Mouse (Mus musculus) G1E-ER4 (cell line): ENCODE data around the gene Zbtb20. TPM values are rescaled to one million over a fixed set of nuclear protein-coding genes. Genes with fewer than 3 reads are reported as not detected.

Experiments
- GATA1 ChIP-seq: IDR thresholded peaks from one replicate; pipeline ENCODE4 v1.8.0; 2012; ENCODE audit warnings: low read length, inconsistent platforms
- polyA plus RNA-seq: library from polyadenylated mRNA; stranded (reverse); fragments of >175 nt; gene quantifications from 2 replicates; pipeline ENCODE4 v1.2.3, GENCODE M21; 2012

The Zbtb20 gene
- polyA plus RNA-seq, 1 experiment, result 0.58 TPM

DNA sequence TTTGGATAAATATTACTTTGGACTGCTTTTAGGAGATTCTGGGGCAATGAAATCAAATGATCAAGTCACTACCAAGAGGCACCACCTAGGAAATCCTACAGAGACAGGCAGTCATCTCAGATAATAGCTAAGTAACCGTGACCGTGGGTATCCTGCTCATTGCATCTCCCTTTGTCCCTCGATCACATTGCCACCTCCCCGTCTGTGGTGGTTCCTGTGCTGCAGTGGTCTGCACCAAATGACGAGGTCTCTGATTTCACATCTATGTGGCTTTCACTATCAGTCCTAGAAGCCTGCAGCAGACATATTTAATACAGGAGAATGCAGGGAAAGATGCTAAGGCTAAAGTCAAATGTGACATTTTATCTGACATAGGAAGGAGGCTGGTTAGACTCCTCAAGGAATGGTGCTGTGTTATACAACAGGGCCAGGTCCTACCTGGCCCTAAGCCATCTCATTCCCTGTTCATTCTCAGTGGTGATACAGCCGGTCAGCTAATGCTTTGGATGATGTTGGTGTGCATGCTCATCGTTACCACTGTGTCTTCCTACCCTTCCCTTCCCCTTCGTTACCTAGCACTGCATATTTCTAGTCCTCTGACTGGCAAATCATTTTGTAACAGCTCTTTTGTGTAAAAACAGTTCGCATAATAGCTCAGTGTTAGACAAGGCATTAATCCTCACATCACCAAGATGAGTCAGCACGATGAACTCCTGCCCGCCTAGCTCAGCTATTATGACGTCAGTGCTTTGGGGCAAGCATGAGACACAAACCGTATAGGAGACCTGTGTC lies 588.2 kb downstream of the Zbtb20 start:
- TF ChIP-seq GATA1, result no peak

DNA sequence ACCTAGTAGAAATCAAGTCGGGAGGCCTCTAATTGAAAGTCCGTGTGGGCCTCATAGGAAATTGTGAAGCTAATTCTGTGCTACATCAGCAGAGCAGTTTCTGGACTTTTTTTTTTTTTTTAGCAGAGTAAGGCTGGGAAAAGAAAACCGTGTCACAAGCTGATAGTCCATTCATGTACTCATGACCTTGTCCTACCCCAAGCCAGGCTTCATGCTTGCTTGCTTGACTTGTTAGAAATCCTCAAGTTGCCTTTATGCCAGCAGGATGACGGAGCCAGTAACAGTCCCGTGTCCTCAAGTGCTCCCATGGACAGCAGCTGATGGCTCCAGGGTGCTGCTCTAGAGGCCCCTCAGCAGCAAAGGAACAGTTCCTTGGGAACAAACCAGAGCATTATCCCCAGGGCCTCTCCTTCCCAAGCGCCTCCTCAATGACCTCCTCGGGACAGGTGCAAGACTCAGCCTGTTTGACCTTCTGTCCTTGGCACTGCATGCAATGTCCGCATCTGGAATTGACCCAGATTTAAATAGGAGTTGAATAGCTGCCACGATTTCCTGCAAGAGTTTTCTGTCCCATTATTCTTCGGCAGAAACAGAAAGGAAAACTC lies 588.9 kb downstream of the Zbtb20 start:
- no peak for TF ChIP-seq GATA1

DNA sequence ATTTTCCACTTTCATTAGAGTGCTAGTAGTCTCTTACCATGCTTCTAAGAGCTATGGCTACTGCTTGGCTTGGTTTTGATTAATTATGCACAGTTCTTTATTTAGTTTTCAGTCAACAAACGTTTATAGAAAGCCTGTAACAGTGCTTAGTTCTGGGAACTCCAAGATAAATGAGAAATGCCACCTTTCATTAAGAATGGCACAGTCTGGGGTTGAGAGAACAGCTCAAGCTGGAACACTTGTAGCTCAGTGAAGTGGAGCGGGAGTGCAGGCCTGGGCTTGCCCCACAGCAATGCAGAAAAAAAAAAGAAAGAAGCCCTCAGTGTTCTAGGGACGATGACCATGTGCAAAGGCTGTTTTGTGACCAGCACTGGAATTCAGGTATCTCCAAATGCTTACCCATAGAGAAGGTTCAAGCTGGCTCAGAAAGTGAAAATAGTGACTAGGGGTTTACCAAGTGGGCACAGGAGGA lies 589.7 kb downstream of the Zbtb20 start:
- no peak for TF ChIP-seq GATA1

DNA sequence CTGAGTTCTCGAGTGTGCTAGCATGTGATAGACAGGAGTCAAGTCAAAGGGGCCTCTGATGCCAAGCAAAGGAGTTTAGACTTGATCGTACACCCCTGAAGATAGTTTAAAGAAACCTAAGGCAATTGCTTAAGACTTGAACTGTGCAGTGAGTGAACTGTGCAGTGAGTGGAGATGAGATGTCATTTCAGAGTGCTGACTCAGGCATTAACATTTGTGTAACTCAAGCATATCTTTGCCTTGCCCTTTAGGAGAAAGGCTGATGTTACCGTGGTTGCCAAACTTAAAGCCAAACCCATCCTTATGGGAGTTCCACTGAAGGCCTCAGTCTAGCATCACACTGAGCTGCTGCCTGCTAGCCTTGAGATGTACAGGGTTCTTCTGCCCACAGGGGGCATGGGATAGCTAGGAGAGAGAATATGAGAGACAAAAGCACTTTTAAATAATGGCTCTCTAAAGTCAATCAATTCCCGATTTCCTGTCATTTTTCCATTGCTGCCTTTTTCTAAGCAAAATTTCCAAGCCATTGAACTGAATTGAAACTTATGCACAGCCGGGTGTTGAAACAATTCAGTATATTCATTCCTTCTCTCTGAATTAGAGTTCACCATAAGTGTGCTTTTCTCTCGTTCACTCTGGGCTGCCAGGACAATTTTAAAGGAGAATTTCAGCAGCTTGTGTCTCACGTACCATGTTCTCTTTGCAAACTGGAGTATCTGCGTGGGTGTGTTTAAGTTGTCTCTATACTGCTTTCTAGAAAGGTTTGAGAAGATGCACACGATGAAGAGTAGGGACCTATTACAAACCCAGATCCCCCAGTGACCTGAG lies 590.5 kb downstream of the Zbtb20 start:
- no peak for TF ChIP-seq GATA1

DNA sequence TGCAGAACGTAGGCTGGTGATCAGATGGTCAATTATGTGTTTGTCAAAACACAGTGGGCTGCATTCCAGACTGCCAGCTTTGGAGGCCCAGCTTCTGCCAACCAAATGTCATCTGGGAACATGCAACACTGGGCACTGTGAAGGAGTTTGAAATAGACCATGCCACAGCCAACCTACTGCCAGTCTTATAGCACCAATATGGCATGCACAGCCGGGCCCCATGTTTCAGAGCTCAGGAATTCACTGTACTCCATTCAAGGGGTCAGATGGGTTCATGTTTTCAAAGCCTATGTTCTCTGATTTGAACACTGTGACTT lies 591.0 kb downstream of the Zbtb20 start:
- no peak for TF ChIP-seq GATA1

DNA sequence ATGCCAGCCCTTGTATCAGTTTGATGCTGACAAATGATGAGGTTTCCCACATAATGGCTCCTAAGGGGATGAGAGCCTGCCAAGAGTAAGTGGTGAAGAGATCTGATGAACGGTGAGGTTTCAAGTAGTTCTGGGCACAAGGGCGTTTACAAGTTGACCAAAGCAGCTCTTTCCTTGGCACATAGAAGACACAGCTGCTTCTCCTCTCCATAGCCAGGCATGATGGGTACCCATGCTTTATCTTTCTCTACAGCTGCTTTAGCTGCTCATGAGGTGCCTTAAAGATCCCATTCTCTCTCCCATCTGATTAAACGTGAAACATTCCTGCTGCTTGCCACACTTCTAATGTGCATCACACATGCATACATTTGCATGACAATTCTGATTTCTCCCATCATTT lies 595.4 kb downstream of the Zbtb20 start:
- no peak for TF ChIP-seq GATA1

DNA sequence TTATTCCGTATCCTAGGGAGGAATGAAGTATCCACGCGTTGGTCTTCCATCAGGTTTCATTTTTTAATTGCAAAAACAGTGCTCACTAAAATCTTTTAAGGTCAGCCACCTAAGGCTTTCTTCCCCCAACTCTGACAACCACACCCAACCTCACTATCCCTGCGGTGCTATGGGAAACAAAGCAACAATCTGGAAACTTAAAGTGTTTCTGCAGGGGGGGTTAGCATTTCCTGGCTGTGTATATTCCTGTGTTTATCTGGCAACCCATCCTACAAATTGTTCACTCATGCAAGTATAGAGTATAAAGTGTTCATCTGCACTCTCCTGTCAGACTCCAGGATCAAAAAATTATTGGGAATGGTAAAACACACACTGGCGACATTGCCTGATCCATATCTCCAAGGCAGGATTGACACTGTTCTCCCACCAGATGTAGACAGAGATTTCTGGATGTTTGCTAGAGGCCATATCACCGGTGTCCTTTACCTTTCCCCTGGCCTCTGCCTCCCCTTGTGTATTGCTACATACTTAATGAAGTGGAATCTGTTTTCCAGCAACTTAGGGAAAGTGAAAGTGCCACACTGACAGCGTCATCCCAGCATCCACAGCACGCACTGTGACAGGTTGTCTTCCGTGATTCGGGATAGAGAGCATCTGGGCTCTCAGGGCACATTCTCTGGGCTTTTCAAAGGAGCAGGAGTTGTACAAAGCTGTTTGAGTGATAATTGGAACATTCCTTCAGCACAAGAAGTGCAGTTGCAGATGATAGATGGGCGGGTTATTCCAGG lies 599.5 kb downstream of the Zbtb20 start:
- TF ChIP-seq GATA1, result no peak

DNA sequence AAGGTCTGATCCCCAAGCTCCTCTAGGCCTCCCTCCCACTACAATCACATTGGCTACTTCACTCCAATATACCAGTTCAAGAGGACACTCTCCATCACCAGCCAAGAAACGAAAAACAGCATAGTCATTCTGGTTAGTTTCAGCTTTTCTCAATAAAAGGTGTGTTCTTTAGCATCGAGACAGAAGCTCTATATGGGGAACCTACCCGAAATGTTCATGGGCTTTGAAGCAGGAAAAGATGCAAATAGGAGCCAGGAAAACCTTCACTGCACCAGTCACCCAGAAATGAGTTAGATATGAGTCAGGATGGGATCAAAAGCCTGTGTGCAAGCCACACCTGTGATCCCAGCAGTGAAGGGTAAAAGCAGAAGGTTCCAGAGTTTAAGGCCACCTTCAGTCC lies 601.2 kb downstream of the Zbtb20 start:
- TF ChIP-seq GATA1, result no peak

DNA sequence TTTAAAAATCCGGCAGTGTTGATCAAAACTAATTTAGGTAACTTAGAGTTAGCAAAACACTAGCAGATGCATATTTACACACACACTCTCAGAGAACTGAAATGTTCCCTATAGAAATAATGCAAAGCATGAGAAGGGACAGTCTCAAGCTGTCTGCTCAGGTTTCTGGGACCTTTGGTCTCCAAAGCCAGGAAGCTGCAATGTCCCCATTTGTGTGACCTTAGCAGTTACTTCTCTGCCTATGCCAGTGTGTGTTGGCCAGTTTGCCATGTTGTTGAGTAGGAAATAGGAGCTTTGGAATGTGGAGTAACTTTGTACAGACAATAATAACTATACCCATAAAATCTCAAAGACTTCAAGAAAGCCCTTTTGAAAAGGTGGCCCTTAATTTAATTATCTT lies 602.7 kb downstream of the Zbtb20 start:
- TF ChIP-seq GATA1, result no peak

DNA sequence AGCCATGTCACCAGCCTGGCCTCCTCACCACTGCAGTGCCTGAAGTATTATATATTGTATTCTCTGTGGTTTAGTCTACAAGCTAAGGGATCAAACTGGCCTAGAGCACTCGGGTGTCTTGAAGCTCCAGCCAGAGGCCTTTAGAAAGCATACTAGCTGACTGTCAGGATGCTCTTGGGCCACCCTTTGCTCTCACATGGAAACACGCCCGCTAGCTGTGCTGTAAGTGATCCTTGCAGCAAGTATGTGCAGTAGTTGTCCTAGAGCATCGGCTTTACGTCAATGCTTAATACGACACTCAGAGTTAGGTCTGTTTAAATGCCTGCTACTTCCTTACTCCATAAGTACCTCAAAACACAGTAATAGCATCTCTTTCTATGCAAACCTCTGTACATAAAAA lies 604.9 kb downstream of the Zbtb20 start:
- no peak for TF ChIP-seq GATA1

DNA sequence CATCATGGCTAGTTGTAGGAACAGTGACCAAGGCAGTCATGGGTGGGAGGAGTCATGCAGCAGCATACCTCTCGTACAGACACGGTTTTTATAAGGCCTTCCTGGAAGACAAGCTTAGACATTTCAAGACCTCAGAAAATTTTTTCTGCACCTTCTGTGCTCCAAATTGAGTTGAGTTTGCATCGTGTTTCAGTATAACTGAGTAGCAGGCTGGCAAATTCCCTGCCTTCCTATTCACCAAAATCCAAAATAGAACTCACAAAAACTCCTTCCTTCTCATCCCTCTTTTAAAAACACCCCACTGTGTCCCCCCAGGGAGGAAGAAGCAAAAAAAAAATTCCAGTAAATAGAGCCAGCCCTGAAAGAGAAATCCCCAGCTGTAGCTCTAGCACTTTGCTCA lies 606.4 kb downstream of the Zbtb20 start:
- TF ChIP-seq GATA1, result no peak

DNA sequence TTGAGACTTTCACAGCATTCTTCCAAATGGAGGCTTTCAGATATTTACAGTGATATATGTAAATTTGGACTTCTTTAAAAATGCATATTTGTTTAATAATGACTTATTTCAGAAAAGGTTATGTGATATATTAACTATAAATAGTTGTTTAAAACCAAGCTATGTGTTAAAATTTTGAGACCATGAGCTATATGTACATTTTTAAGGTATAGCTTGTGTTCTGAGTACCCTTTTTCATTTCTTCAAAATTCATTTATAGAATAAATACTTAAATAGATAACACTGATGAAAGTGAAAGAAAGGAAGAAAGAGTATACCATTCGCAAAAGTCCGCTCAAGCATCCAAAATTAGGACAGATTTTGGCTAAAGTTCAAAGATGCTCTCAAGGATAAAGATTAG lies 607.1 kb downstream of the Zbtb20 start:
- TF ChIP-seq GATA1, result no peak

DNA sequence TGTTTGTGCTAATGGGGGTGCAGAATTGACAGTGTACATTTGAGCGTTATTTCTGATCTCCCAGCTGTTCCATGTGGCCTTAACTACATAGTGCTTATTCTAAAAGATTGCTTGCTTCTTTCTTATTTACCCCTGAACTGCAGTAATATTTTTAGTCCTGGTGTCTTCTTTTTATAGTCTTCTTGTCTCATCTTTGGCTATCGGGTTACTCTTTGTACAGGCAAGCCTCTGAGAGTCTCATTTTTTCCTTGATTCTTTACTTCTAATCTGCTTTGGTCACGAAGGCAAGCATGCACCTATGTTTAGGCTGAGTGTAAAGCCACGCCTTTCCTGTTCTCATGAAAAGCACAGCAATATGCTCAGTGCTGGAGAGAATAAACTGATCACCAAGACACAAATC lies 608.7 kb downstream of the Zbtb20 start:
- TF ChIP-seq GATA1, result no peak

DNA sequence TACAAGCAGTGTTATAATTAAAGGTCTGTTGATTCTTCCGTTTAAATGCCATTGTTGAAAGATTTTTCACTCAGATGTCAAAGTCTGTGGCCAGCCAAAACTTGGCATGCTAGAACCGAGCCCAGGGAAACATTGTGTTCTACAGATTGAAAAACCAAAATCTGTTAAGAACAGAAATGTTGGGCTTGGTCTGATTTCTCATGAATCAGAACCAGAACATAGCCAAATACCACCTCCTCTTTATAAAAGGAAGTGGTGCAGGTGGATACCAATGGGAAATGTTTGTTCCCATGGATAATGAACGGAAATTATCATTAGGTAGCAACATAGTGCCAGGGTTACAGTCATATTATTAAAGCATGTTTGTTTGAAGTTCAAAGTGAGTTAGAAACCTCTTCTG lies 613.7 kb downstream of the Zbtb20 start:
- no peak for TF ChIP-seq GATA1

DNA sequence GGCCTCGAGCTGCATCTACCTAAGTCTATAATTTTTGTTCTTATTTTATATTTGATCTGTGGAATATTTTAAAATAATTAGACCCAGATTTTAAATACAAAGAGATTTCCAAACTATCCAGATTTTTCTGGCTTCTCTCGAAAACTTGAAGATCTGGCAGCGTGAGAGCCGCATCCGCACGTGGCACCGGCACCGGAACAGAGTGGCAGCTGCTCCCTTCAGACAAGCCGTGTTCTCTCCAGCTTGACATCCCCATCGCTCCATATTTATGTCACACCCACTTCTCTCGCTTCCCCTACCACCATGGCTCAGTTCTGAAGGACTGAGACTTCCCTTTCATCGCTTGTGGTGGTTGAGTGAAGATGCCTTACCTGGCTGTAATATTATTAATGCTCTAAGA lies 614.3 kb downstream of the Zbtb20 start:
- no peak for TF ChIP-seq GATA1

DNA sequence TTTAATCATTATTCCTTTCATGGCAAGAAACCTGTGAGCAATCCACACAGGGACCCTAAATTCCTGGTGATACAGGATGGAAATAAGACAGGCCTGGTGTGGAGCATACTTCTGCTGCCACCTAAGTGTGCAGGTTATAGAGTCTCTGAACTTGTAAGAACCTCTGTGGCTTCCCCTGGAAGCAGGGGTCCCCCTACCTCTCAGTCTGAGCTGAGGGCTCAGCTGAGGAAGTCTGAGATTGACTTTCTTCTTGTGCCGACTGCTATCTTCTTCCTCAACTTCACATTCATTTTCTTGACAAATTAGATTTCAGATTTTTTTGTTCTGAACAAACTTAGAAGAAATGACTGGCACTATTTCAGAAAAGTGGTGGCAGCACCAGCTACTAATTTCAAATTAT lies 617.2 kb downstream of the Zbtb20 start:
- TF ChIP-seq GATA1, result no peak
